Mouse (Mus musculus) retina, adult 2 months (tissue): ENCODE data around the gene Ngef.

ENCODE experiments used
- DNase-seq: peaks from one replicate; pipeline ENCODE4 v3.0.0-alpha.2; 2012; ENCODE audit warnings: low read depth, low spot score

Gene Ngef

DNA sequence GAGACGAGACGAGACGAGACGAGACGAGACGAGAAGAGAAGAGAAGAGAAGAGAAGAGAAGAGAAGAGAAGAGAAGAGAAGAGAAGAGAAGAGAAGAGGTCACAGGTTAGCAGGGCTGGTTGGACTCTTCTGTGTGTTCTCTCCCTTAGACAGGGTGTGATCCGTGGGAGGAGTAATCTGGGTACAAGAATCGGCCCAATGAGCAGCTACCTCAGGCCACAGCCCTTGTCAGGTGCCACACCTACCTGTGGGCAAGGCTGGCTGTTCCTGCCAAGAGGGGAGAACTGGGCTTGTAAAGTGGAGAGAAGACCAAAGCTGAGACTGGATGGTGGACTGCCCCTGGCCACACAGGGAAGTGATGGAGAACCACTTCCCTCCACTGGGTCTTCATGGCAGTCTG is 7.9 kb downstream of the Ngef start:
- no peak for DNase-seq

DNA sequence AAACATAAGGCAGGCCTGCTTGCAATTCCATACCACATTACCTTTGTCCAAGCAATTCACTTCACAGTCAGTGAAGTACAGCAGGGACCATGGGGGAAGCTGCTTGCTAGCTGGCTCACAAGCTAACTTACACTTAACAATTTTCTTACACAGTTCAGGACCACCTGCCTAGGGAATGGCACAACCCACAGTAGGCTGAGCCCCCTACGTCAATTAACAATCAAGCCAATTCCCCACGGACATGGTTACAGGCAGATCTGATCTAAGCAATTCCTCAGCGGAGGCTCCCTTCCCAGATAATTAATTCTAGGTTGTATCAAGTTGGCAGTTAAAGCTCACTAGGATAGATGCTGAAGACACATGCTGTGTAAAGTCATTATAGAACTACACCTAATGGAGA is 10.7 kb downstream of the Ngef start:
- no peak for DNase-seq

DNA sequence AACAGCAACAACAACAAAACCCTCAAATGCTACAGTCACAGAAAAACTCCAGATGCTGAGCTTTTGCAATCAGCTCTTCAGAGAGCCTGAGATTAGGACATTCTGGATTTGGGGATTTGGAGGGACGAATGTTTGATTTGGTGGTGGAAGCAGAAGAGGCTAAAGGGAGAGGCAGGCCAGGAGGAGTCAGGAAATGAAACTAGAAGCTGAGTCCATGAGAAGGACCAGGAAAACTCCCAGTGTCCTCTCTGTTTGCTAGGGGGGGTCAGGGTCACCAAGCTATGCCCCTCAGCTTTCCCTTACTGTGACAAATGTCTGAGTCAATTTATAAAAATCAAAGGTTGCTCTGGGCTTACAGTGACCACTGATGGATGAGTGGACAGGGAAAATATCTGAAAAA is 20.1 kb downstream of the Ngef start:
- DNase-seq, result no peak

DNA sequence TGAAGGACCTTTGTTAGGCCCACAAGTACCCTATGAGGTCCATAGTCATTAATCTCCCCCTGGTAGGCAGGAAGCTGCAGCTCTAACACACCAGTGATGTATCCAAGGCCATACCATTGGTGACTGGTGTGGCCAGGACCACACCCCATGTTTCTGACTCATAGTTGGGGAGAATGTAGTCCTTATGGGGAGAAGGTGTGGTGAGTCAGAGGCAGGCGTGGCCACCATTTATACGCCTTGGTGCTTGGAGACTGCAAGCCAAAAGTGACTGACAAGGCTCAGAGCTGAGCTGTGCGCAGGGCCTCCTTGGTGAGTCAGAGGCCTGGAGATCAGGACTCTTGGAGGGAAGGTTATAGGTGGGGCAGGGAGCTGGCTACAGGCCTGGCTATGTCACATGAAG is 22.7 kb downstream of the Ngef start:
- no peak for DNase-seq

DNA sequence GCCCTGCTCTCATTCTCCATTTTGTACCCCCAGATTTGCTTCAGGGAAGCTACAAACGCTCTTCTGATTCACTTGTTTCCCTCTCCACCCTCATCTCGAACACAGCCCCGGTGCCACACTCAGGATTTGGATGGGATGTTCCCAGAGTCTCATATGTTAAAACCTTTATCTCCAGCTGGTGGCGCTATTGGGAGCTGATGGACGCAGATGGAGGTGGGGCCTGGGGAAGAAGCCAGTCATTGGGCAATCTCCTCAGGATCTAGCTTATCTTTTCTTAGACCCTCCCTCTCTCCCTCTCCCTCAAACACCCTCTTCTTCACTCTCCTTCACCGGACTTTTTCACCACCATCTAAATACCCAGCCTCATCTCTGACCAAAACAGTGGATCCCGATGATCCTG is 32.1 kb downstream of the Ngef start:
- no peak for DNase-seq

DNA sequence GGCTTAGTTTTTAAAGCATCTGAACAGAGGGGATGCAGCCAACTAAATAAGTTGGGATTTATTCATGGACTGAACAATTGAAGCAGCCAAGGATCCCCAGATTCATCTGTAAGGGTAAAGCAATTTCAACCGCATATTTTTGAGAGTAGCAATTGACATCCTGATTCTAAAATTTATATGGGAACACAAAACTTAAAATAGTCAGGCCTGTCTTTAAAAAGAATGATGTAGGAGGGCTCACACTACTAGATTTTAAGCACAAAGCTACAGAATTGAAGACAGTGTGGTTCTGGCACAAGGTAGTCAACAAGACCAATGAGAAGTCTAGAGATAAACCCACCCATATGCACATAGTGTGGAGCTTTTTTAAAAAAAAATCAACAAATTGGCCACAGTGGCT is 36.7 kb downstream of the Ngef start:
- DNase-seq, result no peak

GRCm38 (mm10) chr1:87534118-87534517 is 39.6 kb downstream of the Ngef start:
- no peak for DNase-seq

GRCm38 (mm10) chr1:87532346-87532745 is 41.3 kb downstream of the Ngef start:
- no peak for DNase-seq

- DNase-seq, result no peak
Observed at GRCm38 (mm10) chr1:87527191-87527590, 46.5 kb downstream of the Ngef start.

- DNase-seq, result no peak
Observed at GRCm38 (mm10) chr1:87525041-87525440, 48.6 kb downstream of the Ngef start.

- DNase-seq, result no peak
Observed at GRCm38 (mm10) chr1:87521523-87521922, 52.1 kb downstream of the Ngef start.

- no peak for DNase-seq
Observed at GRCm38 (mm10) chr1:87520467-87520866, 53.2 kb downstream of the Ngef start.

DNA sequence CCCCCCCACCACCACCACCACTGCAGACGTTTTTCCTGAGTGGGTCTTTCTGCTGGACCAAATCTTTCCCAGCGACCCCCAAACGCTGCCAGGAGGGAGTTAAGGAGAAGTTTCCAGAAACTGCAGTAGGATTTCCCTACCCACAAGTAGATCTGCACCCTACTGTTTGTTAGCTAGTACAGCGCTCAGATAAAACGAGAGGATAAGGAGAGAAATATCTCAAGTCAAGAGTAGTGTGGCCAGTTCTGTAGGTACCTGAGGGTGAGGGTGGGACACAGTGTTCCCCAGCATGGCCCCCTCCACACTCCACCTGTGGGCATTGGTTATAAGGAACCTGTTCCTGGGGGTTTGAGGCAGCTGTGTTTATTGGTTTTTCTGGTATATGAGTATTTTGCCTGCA is 62.8 kb downstream of the Ngef start:
- DNase-seq, result no peak

DNA sequence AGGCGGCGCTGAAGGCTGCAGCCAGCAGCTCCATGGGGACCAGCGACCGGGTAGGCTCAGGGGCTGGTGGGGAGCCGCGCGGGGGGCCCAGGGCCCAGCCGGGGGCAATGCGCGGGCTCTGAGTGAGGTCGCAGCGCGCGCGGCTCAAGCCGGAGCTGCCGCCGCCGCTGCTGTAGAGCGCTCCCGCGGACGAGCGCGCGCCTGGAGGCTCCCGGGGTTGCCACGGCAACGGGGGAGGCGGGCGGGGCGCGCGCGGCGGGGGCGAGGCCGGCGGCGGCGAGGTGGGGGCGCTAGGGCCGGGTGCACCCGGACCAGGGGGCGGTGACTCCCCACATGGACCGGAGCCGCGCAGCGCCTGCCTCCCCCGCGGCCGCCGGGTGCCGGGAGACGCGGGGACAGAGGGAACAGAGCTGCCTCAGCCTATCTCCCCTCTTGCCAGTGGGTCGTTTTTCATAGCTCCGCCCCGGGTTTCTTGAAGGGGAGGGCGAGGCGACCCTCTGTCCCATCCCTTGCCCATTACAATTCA is 63.4 kb downstream of the Ngef start:
- no peak for DNase-seq

DNA sequence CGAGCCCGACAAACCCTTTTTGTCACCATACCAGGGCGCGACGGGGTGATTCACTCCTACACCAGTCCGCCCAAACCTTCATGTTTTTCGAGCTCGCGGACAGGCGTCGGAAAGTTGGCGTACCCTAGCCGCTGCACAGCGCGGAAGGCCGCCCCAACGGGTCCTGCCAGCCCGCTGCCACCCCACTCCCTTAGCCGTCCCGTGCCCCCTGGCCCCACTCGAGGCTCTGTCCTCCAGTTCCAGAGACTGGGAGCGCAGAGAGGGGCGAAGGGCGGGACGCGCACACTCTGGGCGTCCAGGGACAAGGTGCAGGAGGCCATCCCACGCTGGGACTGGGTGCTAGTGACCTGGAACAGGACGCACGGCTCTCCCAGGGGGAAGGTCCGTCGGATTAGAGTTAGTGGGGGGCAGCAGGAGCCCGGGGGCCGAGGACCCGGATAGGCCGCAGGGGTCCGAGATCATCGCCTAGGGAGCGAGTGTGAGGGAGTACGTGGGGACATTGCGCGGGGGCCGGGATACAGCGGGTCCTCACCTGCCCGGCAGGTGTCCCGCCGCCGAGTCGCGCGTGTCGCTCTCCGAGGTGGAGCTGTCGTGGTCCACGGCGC is 64.0 kb downstream of the Ngef start, which contains the start of gene Neu2:
Gene Neu2, plus strand, starts transcription at position 329 of the 605 bp plus-strand sequence.
- DNase-seq, result no peak

DNA sequence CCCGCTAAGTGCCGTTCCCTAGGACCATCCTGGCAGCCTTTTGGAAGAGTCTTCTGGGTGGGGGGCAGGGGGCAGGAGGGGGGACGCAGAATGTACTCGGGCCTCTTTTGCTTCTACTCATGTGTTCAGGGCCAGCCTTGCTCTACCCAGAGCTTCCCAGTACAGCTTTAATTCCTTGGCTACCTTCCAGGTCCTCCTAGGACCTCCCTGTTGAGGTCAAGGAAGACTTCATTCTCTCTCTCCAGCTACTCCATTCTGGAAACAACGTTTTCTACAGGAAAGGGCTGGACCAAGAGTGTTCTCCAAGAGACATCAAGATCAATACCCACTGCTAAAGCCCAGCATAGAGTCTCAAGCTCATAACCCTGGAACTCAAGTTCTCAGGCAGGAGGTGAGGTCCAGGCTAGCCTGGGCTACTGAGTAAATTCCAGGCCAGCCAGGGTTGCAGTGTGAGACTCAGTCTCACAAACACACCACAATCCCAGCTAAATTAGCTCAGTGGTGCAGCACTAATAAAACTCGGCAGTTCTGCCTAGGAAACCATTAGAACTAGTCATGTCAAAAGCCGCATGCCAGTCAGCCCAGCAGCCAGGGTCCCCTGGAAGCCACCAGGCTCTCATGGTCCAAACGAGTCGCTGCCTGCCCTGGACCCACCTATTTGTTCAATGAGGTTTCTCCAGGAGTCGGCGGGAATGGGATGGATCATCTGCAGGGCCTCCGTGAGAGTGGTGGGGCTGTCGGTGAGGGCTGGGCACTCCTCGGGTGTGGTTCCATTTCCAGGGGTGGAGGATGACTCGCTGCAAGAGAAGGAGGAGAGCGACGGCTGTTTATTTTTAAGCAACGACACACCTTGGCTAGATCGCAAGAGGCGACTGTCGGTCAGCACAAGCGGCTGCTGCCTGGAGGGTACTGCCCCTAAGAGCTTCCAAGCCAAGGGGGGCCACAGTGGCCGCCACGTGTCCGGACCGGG is 64.8 kb downstream of the Ngef start:
- no peak for DNase-seq

DNA sequence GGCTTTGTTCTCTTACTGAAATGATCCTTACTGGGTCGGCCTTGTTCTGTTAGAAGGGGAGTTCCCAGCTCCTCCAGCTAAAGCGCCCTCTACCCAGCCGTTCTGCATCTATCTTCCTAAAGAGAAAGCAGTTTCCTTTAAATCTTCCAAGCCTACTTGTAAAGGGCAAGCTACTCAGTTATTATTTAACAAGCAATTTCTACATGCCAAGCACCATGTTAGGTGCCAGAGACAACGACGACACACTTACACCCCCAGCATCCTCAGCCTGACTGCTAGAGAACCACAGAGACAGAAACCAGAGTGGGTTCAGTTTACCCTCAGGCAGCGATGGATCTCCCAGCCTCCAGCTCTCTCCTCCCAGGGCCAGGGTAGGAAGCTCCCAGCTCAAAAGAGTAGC is 65.8 kb downstream of the Ngef start:
- no peak for DNase-seq

GRCm38 (mm10) chr1:87505524-87505923 is 68.1 kb downstream of the Ngef start:
- DNase-seq, result no peak

- no peak for DNase-seq
Observed at GRCm38 (mm10) chr1:87493542-87493941, 80.1 kb downstream of the Ngef start.

GRCm38 (mm10) chr1:87492285-87492684 is 81.4 kb downstream of the Ngef start:
- DNase-seq, result no peak

DNA sequence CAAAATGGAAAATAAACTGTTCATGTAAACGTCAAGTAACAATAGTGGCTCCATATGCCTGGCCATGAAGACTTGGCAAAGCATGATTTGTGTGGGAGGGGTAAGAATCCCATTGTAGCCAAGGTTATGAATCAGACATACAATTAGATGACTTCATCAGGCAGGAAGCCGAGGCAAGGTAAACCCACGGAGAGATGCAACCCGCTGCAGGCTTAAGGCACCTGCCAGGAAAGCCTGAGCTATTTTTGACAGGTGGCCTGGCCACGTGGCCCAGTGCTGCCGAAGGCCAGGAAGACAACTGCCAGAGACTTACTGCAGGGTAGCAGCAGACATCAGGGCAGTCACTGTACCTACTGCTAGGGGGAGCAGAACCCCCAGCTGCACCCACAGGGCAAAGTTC is 87.3 kb downstream of the Ngef start:
- DNase-seq, result no peak

DNA sequence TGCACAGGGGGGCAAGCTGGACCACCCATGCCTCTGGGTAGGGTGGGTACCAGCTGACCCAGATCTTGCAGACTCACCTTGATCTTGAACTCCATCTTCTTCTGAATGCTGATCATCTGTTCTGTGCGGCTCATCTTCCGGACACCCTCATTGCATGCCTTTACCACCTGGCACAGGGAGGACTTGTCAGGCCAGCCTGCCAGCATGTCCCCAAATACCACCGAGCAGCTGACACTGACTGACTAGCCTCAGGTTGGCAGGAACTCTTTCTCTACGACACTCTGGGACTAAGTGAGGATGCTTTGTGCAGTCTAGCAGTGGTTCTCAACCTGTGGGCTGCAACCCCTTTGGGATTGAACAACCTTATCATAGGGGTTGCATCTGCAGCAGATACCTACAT is 91.1 kb downstream of the Ngef start:
- DNase-seq, result no peak
